Mouse (Mus musculus) embryonic fibroblast, embryonic 13.5 days (primary cell): ENCODE results near the gene Mrpl48. TPM values are rescaled to one million over a fixed set of nuclear protein-coding genes. Genes with fewer than 3 reads are reported as not detected.

Experiments
- H3K27ac ChIP-seq: 2 replicates; pipeline ENCODE4 v1.5.1; 2012; ENCODE audit warnings: low read length, control low read depth, inconsistent platforms; ENCODE audit not compliant: insufficient read depth
- H3K4me1 ChIP-seq: 2 replicates; pipeline ENCODE4 v1.6.1; 2011; ENCODE audit warnings: low read length; ENCODE audit not compliant: control insufficient read depth, insufficient read depth
- H3K4me3 ChIP-seq: 2 replicates; pipeline ENCODE4 v1.5.1; 2011; ENCODE audit warnings: mild to moderate bottlenecking, control low read depth, low read length; ENCODE audit not compliant: insufficient read depth
- CTCF ChIP-seq: IDR thresholded peaks from 2 replicates; pipeline ENCODE4 v1.5.1; 2011; ENCODE audit warnings: mild to moderate bottlenecking, control low read depth, low read length, moderate library complexity, borderline replicate concordance; ENCODE audit not compliant: insufficient read depth
- POLR2A ChIP-seq: IDR thresholded peaks from 2 replicates; pipeline ENCODE4 v1.6.1; 2011; ENCODE audit warnings: low read depth, mild to moderate bottlenecking, control low read depth, low read length, moderate library complexity
- polyA plus RNA-seq: library from polyadenylated mRNA; stranded (reverse); fragments of >200 nt; gene quantifications from 2 replicates; pipeline ENCODE4 v1.2.4, GENCODE M21; 2011; ENCODE audit warnings: low read depth; ENCODE audit not compliant: missing spikeins, insufficient read length

Mrpl48 gene
- polyA plus RNA-seq, 1 experiment = 40.9 TPM

GRCm38 (mm10) chr7:100561861-100562587 is 46.1 kb downstream of the Mrpl48 start:
- Histone ChIP-seq H3K4me1 (no peaks in the 10 kb centered on the region), H3K27ac (no peak overlapping the region), H3K4me3 (no peak overlapping the region)
- TF ChIP-seq CTCF = no peak
- TF ChIP-seq POLR2A = no peak

- no peak overlapping the region for H3K27ac ChIP-seq
- no peaks in the 10 kb centered on the region for H3K4me1 ChIP-seq
- TF ChIP-seq CTCF = no peak
- TF ChIP-seq POLR2A = no peak
- H3K4me3 ChIP-seq = no peak overlapping the region
These were observed 48.8 kb downstream of the Mrpl48 start for GRCm38 (mm10) chr7:100559331-100559730.

GRCm38 (mm10) chr7:100557241-100557640 is 50.9 kb downstream of the Mrpl48 start:
- H3K4me1 ChIP-seq = no peaks in the 10 kb centered on the region
- H3K27ac ChIP-seq = no peak overlapping the region
- no peak overlapping the region for H3K4me3 ChIP-seq
- TF ChIP-seq POLR2A (no peak), CTCF (no peak)

- H3K4me1 ChIP-seq = no peaks in the 10 kb centered on the region
- no peak for TF ChIP-seq CTCF
- TF ChIP-seq POLR2A = no peak
These were observed 52.6 kb downstream of the Mrpl48 start for GRCm38 (mm10) chr7:100555431-100555951.

GRCm38 (mm10) chr7:100554939-100555338 is 53.2 kb downstream of the Mrpl48 start:
- no peak for TF ChIP-seq CTCF
- no peak for TF ChIP-seq POLR2A
- no peak overlapping the region for H3K27ac ChIP-seq
- no peaks in the 10 kb centered on the region for H3K4me1 ChIP-seq
- no peak overlapping the region for H3K4me3 ChIP-seq

More at GRCm38 (mm10) chr7:100555431-100555951, 52.6 kb downstream of the Mrpl48 start:
- Histone ChIP-seq H3K4me3 (no peak overlapping the region), H3K27ac (no peak overlapping the region)

- no peak for TF ChIP-seq POLR2A
- no peak for TF ChIP-seq CTCF
- H3K27ac ChIP-seq = no peak overlapping the region
- H3K4me3 ChIP-seq = no peak overlapping the region
- no peaks in the 10 kb centered on the region for H3K4me1 ChIP-seq
These were observed 57.6 kb downstream of the Mrpl48 start for GRCm38 (mm10) chr7:100550338-100551007.

GRCm38 (mm10) chr7:100549796-100550195 is 58.3 kb downstream of the Mrpl48 start:
- no peak for TF ChIP-seq POLR2A
- TF ChIP-seq CTCF = no peak
- H3K4me1 ChIP-seq = no peaks in the 10 kb centered on the region
- no peak overlapping the region for H3K4me3 ChIP-seq
- H3K27ac ChIP-seq = no peak overlapping the region

- Histone ChIP-seq H3K27ac (no peak overlapping the region), H3K4me3 (no peak overlapping the region), H3K4me1 (no peaks in the 10 kb centered on the region)
- TF ChIP-seq POLR2A (no peak), CTCF (no peak)
These were observed 60.5 kb downstream of the Mrpl48 start for GRCm38 (mm10) chr7:100547631-100548030.

GRCm38 (mm10) chr7:100544437-100544836 is 63.7 kb downstream of the Mrpl48 start:
- TF ChIP-seq POLR2A (no peak), CTCF (no peak)
- H3K4me1 ChIP-seq = no peaks in the 10 kb centered on the region
- H3K27ac ChIP-seq = no peak overlapping the region
- no peak overlapping the region for H3K4me3 ChIP-seq

GRCm38 (mm10) chr7:100539516-100539915 is 68.6 kb downstream of the Mrpl48 start:
- Histone ChIP-seq H3K4me1 (peaks cover 2% of the 10 kb centered on the region; the same call in 1 of the 2 replicates), H3K4me3 (no peak overlapping the region), H3K27ac (no peak overlapping the region)
- TF ChIP-seq POLR2A (no peak), CTCF (no peak)
